Mouse (Mus musculus) bone marrow macrophage, adult 2 months (primary cell): ENCODE results near the gene Sh2d1a.

Experiments
- CTCF ChIP-seq: IDR thresholded peaks from 2 replicates; pipeline ENCODE4 v1.5.1; 2012; ENCODE audit warnings: low read depth, mild to moderate bottlenecking, low read length, moderate library complexity
- POLR2A ChIP-seq: IDR thresholded peaks from 2 replicates; pipeline ENCODE4 v1.6.1; 2012; ENCODE audit warnings: mild to moderate bottlenecking, low read depth, low read length, borderline replicate concordance

DNA sequence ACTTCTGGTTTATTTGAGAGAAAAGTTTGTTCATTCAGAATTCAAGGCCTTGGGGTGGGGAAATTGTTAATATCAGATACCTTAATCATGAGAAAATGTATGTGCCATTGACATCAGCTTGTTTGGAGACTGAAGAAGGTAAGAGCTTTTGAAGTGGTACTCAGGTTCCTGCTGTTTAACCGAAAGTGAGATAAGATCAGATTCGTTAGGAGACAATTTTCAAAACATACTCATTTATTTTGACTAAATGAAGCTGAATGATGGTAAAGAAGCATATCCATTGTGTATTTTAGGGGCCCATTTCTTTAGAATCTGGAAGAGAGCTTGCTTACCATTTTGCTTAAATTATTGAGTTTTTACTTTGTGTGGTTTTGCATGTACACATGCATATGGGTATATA lies 8.9 kb downstream of the Sh2d1a start:
- TF ChIP-seq POLR2A: no peak
- no peak for TF ChIP-seq CTCF
